Mouse (Mus musculus) heart, embryonic 10.5 days (tissue): ENCODE results near the gene Plxnc1. TPM values are rescaled to one million over a fixed set of nuclear protein-coding genes. Genes with fewer than 3 reads are reported as not detected.

Experiments
- DNase-seq: peaks from one replicate; pipeline ENCODE4 v3.0.0-alpha.2; 2017; ENCODE audit warnings: low spot score
- H3K27ac ChIP-seq: fragments of 300-500 bp; sonication (generic); 2 replicates; pipeline ENCODE4 v1.5.1; 2016; ENCODE audit warnings: mild to moderate bottlenecking
- H3K27me3 ChIP-seq: fragments of 300-500 bp; sonication (generic); 2 replicates; pipeline ENCODE4 v1.6.1; 2016; ENCODE audit warnings: mild to moderate bottlenecking; ENCODE audit not compliant: poor library complexity, insufficient read depth, severe bottlenecking
- H3K36me3 ChIP-seq: fragments of 300-500 bp; sonication (generic); 2 replicates; pipeline ENCODE4 v1.6.1; 2016; ENCODE audit warnings: mild to moderate bottlenecking, moderate library complexity
- H3K4me1 ChIP-seq: fragments of 300-500 bp; sonication (generic); 2 replicates; pipeline ENCODE4 v1.6.1; 2016; ENCODE audit warnings: mild to moderate bottlenecking
- H3K4me3 ChIP-seq: fragments of 300-500 bp; sonication (generic); 2 replicates; pipeline ENCODE4 v1.5.1; 2016; ENCODE audit warnings: mild to moderate bottlenecking, moderate library complexity
- H3K9me3 ChIP-seq: fragments of 300-500 bp; sonication (generic); 2 replicates; pipeline ENCODE4 v1.6.1; 2016; ENCODE audit warnings: mild to moderate bottlenecking, moderate library complexity
- WGBS: fragments of 180-500 bp; shearing (Covaris S2); methylation state at CpG from one replicate; pipeline ENCODE4 v1.1.7; 2016; 5-methylcytosine and 5-hydroxymethylcytosine counted together
- polyA plus RNA-seq: library from polyadenylated mRNA; unstranded; fragments of >200 nt; fragmentation: Nextera tagmentation; extraction: Ambion mirVana; gene quantifications from 2 replicates; pipeline ENCODE4 v1.2.1, GENCODE M21; 2016

The Plxnc1 gene
- polyA plus RNA-seq, 1 experiment from 2014 or later: 2.2 TPM

GRCm38 (mm10) chr10:94912551-94912950 is 32.1 kb downstream of the Plxnc1 start:
- 85% methylated on average over 1 of the region's 1 CpGs for WGBS
- peaks cover 6% of the 10 kb centered on the region; the same call in 1 of the 2 replicates for H3K4me1 ChIP-seq
- no peak overlapping the region for H3K27ac ChIP-seq
- no peaks in the 10 kb centered on the region for H3K9me3 ChIP-seq
- DNase-seq: no peak
- H3K27me3 ChIP-seq: no peaks in the 10 kb centered on the region
- no peaks in the 10 kb centered on the region for H3K36me3 ChIP-seq
- no peak overlapping the region for H3K4me3 ChIP-seq

GRCm38 (mm10) chr10:94911102-94911501 is 33.5 kb downstream of the Plxnc1 start:
- no peaks in the 10 kb centered on the region for H3K9me3 ChIP-seq
- H3K4me1 ChIP-seq: peaks cover 10% of the 10 kb centered on the region; the same call in 1 of the 2 replicates
- 82% methylated on average over 6 of the region's 6 CpGs for WGBS
- 0 out of 2 replicates have a peak, but pooled peaks cover 5% of the 10 kb centered on the region for H3K27me3 ChIP-seq
- no peak overlapping the region for H3K4me3 ChIP-seq
- no peak overlapping the region for H3K27ac ChIP-seq
- no peaks in the 10 kb centered on the region for H3K36me3 ChIP-seq
- no peak for DNase-seq

- 87% methylated on average over 4 of the region's 4 CpGs for WGBS
- peaks cover 15% of the 10 kb centered on the region for H3K4me1 ChIP-seq
- H3K9me3 ChIP-seq: no peaks in the 10 kb centered on the region
- H3K4me3 ChIP-seq: no peak overlapping the region
- H3K36me3 ChIP-seq: no peaks in the 10 kb centered on the region
- no peak overlapping the region for H3K27ac ChIP-seq
- H3K27me3 ChIP-seq: 0 out of 2 replicates have a peak, but pooled peaks cover 7% of the 10 kb centered on the region
- no peak for DNase-seq
Measured at GRCm38 (mm10) chr10:94910570-94910969, 34.1 kb downstream of the Plxnc1 start.

- peaks cover 18% of the 10 kb centered on the region for H3K4me1 ChIP-seq
- no peaks in the 10 kb centered on the region for H3K36me3 ChIP-seq
- H3K9me3 ChIP-seq: no peaks in the 10 kb centered on the region
- 81% methylated on average over 2 of the region's 2 CpGs for WGBS
- DNase-seq: no peak
- H3K27ac ChIP-seq: no peak overlapping the region
- H3K27me3 ChIP-seq: 0 out of 2 replicates have a peak, but pooled peaks cover 7% of the 10 kb centered on the region
- no peak overlapping the region for H3K4me3 ChIP-seq
Measured at GRCm38 (mm10) chr10:94909789-94910188, 34.8 kb downstream of the Plxnc1 start.

GRCm38 (mm10) chr10:94908976-94909717 is 35.5 kb downstream of the Plxnc1 start:
- DNase-seq: no peak
- WGBS: 73% methylated on average over 11 of the region's 11 CpGs
- no peaks in the 10 kb centered on the region for H3K9me3 ChIP-seq
- no peaks in the 10 kb centered on the region for H3K36me3 ChIP-seq
- no peak overlapping the region for H3K4me3 ChIP-seq
- peaks cover 18% of the 10 kb centered on the region for H3K4me1 ChIP-seq
- 0 out of 2 replicates have a peak overlapping the region, but pooled peaks have one; percentile 13 for H3K27ac ChIP-seq
- H3K27me3 ChIP-seq: 0 out of 2 replicates have a peak, but pooled peaks cover 10% of the 10 kb centered on the region

- 0 out of 2 replicates have a peak, but pooled peaks cover 14% of the 10 kb centered on the region for H3K27me3 ChIP-seq
- no peak overlapping the region for H3K4me3 ChIP-seq
- H3K4me1 ChIP-seq: peaks cover 18% of the 10 kb centered on the region
- no peak overlapping the region for H3K27ac ChIP-seq
- peak; percentile 78 for DNase-seq
- H3K36me3 ChIP-seq: no peaks in the 10 kb centered on the region
- no peaks in the 10 kb centered on the region for H3K9me3 ChIP-seq
- WGBS: 38% methylated on average over 21 of the region's 21 CpGs
Measured at GRCm38 (mm10) chr10:94905689-94906473, 38.8 kb downstream of the Plxnc1 start.

GRCm38 (mm10) chr10:94905219-94905618 is 39.4 kb downstream of the Plxnc1 start:
- DNase-seq: no peak
- H3K27ac ChIP-seq: no peak overlapping the region
- no peak overlapping the region for H3K4me3 ChIP-seq
- H3K4me1 ChIP-seq: peaks cover 18% of the 10 kb centered on the region
- H3K27me3 ChIP-seq: 0 out of 2 replicates have a peak, but pooled peaks cover 14% of the 10 kb centered on the region
- no peaks in the 10 kb centered on the region for H3K9me3 ChIP-seq
- WGBS: 38% methylated on average over 4 of the region's 5 CpGs
- no peaks in the 10 kb centered on the region for H3K36me3 ChIP-seq

- no peaks in the 10 kb centered on the region for H3K9me3 ChIP-seq
- no peak for DNase-seq
- H3K36me3 ChIP-seq: peaks cover 4% of the 10 kb centered on the region; the same call in 1 of the 2 replicates
- no peak overlapping the region for H3K4me3 ChIP-seq
- 87% methylated on average over 6 of the region's 6 CpGs for WGBS
- no peak overlapping the region for H3K27ac ChIP-seq
- no peaks in the 10 kb centered on the region for H3K4me1 ChIP-seq
- no peaks in the 10 kb centered on the region for H3K27me3 ChIP-seq
Measured at GRCm38 (mm10) chr10:94896950-94897349, 47.7 kb downstream of the Plxnc1 start.

GRCm38 (mm10) chr10:94896311-94896710 is 48.3 kb downstream of the Plxnc1 start:
- Histone ChIP-seq H3K9me3 (no peaks in the 10 kb centered on the region), H3K27ac (no peak overlapping the region), H3K36me3 (peaks cover 4% of the 10 kb centered on the region; the same call in 1 of the 2 replicates), H3K27me3 (no peaks in the 10 kb centered on the region), H3K4me3 (no peak overlapping the region), H3K4me1 (no peaks in the 10 kb centered on the region)
- 68% methylated on average over 2 of the region's 2 CpGs for WGBS
- DNase-seq: peak; percentile 51

- Histone ChIP-seq H3K4me1 (no peaks in the 10 kb centered on the region), H3K4me3 (no peak overlapping the region), H3K9me3 (no peaks in the 10 kb centered on the region), H3K27ac (no peak overlapping the region), H3K36me3 (peaks cover 4% of the 10 kb centered on the region; the same call in 1 of the 2 replicates), H3K27me3 (no peaks in the 10 kb centered on the region)
- DNase-seq: peak; percentile 57
- 84% methylated on average over 3 of the region's 3 CpGs for WGBS
Measured at GRCm38 (mm10) chr10:94895876-94896275, 48.8 kb downstream of the Plxnc1 start.

GRCm38 (mm10) chr10:94889735-94890134 is 54.9 kb downstream of the Plxnc1 start:
- no peaks in the 10 kb centered on the region for H3K4me1 ChIP-seq
- H3K27me3 ChIP-seq: no peaks in the 10 kb centered on the region
- peaks cover 10% of the 10 kb centered on the region for H3K36me3 ChIP-seq
- DNase-seq: peak; percentile 17
- 63% methylated on average over 4 of the region's 4 CpGs for WGBS
- H3K27ac ChIP-seq: no peak overlapping the region
- no peak overlapping the region for H3K4me3 ChIP-seq
- H3K9me3 ChIP-seq: no peaks in the 10 kb centered on the region; the same call in 1 of the 2 replicates

- no peak for DNase-seq
- WGBS: 76% methylated on average over 6 of the region's 6 CpGs
- Histone ChIP-seq H3K9me3 (no peaks in the 10 kb centered on the region; the same call in 1 of the 2 replicates), H3K4me3 (no peak overlapping the region), H3K27ac (no peak overlapping the region), H3K36me3 (peaks cover 3% of the 10 kb centered on the region; the same call in 1 of the 2 replicates), H3K27me3 (no peaks in the 10 kb centered on the region), H3K4me1 (no peaks in the 10 kb centered on the region)
Measured at GRCm38 (mm10) chr10:94883216-94883615, 61.4 kb downstream of the Plxnc1 start.

- H3K27me3 ChIP-seq: no peaks in the 10 kb centered on the region
Measured at GRCm38 (mm10) chr10:94871506-94871905, 73.1 kb downstream of the Plxnc1 start.

More at GRCm38 (mm10) chr10:94871506-94871905, 73.1 kb downstream of the Plxnc1 start:
- no peak for DNase-seq
- no peak overlapping the region for H3K4me3 ChIP-seq
- 83% methylated on average over 5 of the region's 5 CpGs for WGBS
- H3K9me3 ChIP-seq: no peaks in the 10 kb centered on the region
- 0 out of 2 replicates have a peak, but pooled peaks cover 4% of the 10 kb centered on the region for H3K4me1 ChIP-seq
- H3K36me3 ChIP-seq: peaks cover 6% of the 10 kb centered on the region; the same call in 1 of the 2 replicates
- no peak overlapping the region for H3K27ac ChIP-seq
